Mouse (Mus musculus) G1E (cell line): ENCODE measurements around the gene Tm6sf1.

ENCODE experiments used
- CTCF ChIP-seq: IDR thresholded peaks from 2 replicates; pipeline ENCODE4 v1.5.1; 2012; ENCODE audit warnings: low read depth, low read length, inconsistent platforms, mixed read lengths
- GATA2 ChIP-seq: IDR thresholded peaks from 2 replicates; pipeline ENCODE4 v1.6.1; 2012; ENCODE audit warnings: low read depth, low read length, inconsistent platforms, borderline replicate concordance
- POLR2AphosphoS5 ChIP-seq: IDR thresholded peaks from 2 replicates; pipeline ENCODE4 v1.6.1; 2012; ENCODE audit warnings: low read depth, low read length, inconsistent platforms; ENCODE audit not compliant: insufficient replicate concordance
- TAL1 ChIP-seq: conservative IDR thresholded peaks from 2 replicates; pipeline ENCODE4 v1.6.1; 2012; ENCODE audit warnings: low read depth, low read length, inconsistent platforms, mixed read lengths

- TF ChIP-seq CTCF (no peak), POLR2AphosphoS5 (no peak), TAL1 (no peak), GATA2 (no peak)
Measured at GRCm38 (mm10) chr7:81846008-81846407, 12.8 kb upstream of the Tm6sf1 start.
